Comparison of ENCODE assay signal across 9 mouse cellular contexts in the genomic region with DNA sequence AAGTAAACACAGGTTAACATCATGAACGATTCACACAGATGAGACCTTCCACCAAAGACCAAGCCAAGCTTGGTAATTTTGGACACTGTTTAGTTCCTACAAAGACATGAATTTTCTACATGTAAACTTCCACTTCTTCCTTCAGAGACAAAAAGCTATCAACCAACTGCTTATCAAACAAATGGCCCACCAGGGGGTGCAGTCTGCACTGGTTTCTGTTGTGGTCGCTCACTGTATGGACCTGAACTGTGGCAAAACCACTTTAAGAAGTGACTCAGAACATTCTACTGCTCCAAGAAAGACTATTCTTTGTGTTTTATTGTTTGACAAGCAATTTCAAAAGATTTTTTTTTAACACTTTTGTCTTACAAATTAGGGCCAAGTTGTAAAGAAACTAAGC.
DNase-seq lines count a peak whose midpoint lies in the region; ATAC-seq and TF ChIP-seq lines count a peak whose summit lies in the region.
"Had no signal": no experiment of that assay in that cellular context is flagged by ENCODE, and none has a peak within 500 bp of the region (broad histone marks: within the 10 kb centered on the region; RNA-seq: fewer than 3 reads in every experiment).

No protein-coding gene starts in this region.

- 29% methylated on average over 2 of the region's 2 CpGs for WGBS in lung, embryonic 16.5 days
- 49% methylated on average over 2 of the region's 2 CpGs for WGBS in spleen, adult 2 months

- no peak for TF ChIP-seq POLR2A in spleen, adult 2 months (IDR thresholded peaks at IDR 0.05; ENCODE audit: low read depth, low read length)

- peak; percentile 31; the same call in 1 of the 2 replicates for TF ChIP-seq CTCF in spleen, adult 2 months (IDR thresholded peaks at IDR 0.05; ENCODE audit: extremely low read depth, insufficient read depth, insufficient read length, insufficient replicate concordance)

- ATAC-seq in lung, embryonic 16.5 days (ENCODE audit: low read depth) = peak; percentile 64; the same call in 1 of the 2 replicates

- H3K9ac ChIP-seq in lung, embryonic 16.5 days (ENCODE audit: low read length) = no peak overlapping the region
- H3K9ac ChIP-seq: hindbrain, embryonic 15.5 days; stomach, embryonic 15.5 days had no signal

- H3K27me3 ChIP-seq in lung, embryonic 16.5 days (ENCODE audit: control insufficient read depth, insufficient read depth, low read depth, low read length) = no peaks in the 10 kb centered on the region
- no peaks in the 10 kb centered on the region for H3K27me3 ChIP-seq in spleen, adult 2 months (ENCODE audit: control insufficient read depth, insufficient read depth, low read length)
- H3K27me3 ChIP-seq: hindbrain, embryonic 15.5 days; stomach, embryonic 15.5 days had no signal

- no peak overlapping the region for H3K4me2 ChIP-seq in lung, embryonic 16.5 days (ENCODE audit: low read depth, low read length)
- H3K4me2 ChIP-seq: hindbrain, embryonic 15.5 days; stomach, embryonic 15.5 days had no signal

- no peak overlapping the region for H3K27ac ChIP-seq in lung, embryonic 16.5 days (ENCODE audit: low read length)
- no peak overlapping the region for H3K27ac ChIP-seq in spleen, adult 2 months (ENCODE audit: insufficient read depth, low read length)
- H3K27ac ChIP-seq: stomach, embryonic 15.5 days had no signal

- H3K4me1 ChIP-seq in lung, embryonic 16.5 days (replicated peaks; ENCODE audit: control insufficient read depth, insufficient read depth, low read length) = peaks cover 18% of the 10 kb centered on the region
- H3K4me1 ChIP-seq in spleen, adult 2 months (ENCODE audit: control insufficient read depth, insufficient read depth, insufficient read length) = no peaks in the 10 kb centered on the region; the same call in 1 of the 2 replicates

- DNase-seq in A20 (ENCODE audit: low read depth, low spot score) = peak; percentile 64
- peak; percentile 66 for DNase-seq in CD4-positive, CD25-positive, alpha-beta regulatory T cell, adult 2 months (ENCODE audit: low read depth, low spot score)
- DNase-seq in c-Kit-negative CD71-positive TER-119-positive erythroid progenitor cells, embryonic 14.5 days (ENCODE audit: low read depth, low spot score) = peak; percentile 12
- DNase-seq in forelimb bud, embryonic 11.5 days (ENCODE audit: low read depth, low spot score) = peak; percentile 57
- peak; percentile 56 to 83 for DNase-seq in kidney, postnatal 36 days
- peak; percentile 14 to 49 for DNase-seq in spleen, adult 2 months (ENCODE audit: low read depth in 1 of 2, low spot score in 2 of 2)

- H3K36me3 ChIP-seq in lung, embryonic 16.5 days (ENCODE audit: control insufficient read depth, insufficient read depth, low read length) = no peaks in the 10 kb centered on the region
- peaks cover under 1% of the 10 kb centered on the region; the same call in 1 of the 2 replicates for H3K36me3 ChIP-seq in spleen, adult 2 months (ENCODE audit: control insufficient read depth, insufficient read depth, low read length)
- H3K36me3 ChIP-seq: hindbrain, embryonic 15.5 days; stomach, embryonic 15.5 days had no signal

- no peaks in the 10 kb centered on the region for H3K9me3 ChIP-seq in lung, embryonic 16.5 days (ENCODE audit: control insufficient read depth, low read length)
- H3K9me3 ChIP-seq: hindbrain, embryonic 15.5 days; stomach, embryonic 15.5 days had no signal

- H3K4me3 ChIP-seq in lung, embryonic 16.5 days (ENCODE audit: low read length) = no peak overlapping the region
- H3K4me3 ChIP-seq in spleen, adult 2 months (ENCODE audit: extremely low read depth, insufficient read depth, insufficient read length) = no peak overlapping the region
- H3K4me3 ChIP-seq: hindbrain, embryonic 15.5 days; stomach, embryonic 15.5 days had no signal

Comparison
In these comparisons a context has a peak if more than half of its experiments do, and no peak if none do; other contexts are left out.
1. DNase-seq: peak in every context shown above with its lines; median percentile 70 in kidney, postnatal 36 days; 66 in CD4-positive, CD25-positive, alpha-beta regulatory T cell, adult 2 months; 64 in A20; 57 in forelimb bud, embryonic 11.5 days; 32 in spleen, adult 2 months; 12 in c-Kit-negative CD71-positive TER-119-positive erythroid progenitor cells, embryonic 14.5 days.